Mouse (Mus musculus) left cerebral cortex, postnatal 14 days (tissue): ENCODE data around the gene Asb16. TPM values are rescaled to one million over a fixed set of nuclear protein-coding genes. Genes with fewer than 3 reads are reported as not detected.
"Not testable (repeated sequence)": the region's sequence is repeated elsewhere in the genome, so short reads cannot be mapped to it uniquely, and the experiment has no call there.

ENCODE experiments used
- DNase-seq, 2 experiments: peaks; one replicate each; pipeline ENCODE4 v3.0.0; 2021 to 2022; ENCODE audit warnings: low spot score in 2 of 2, mixed read lengths in 1 of 2
- intact Hi-C: fragments of 180-260 bp; cut with DNase I; formaldehyde crosslinking; loops from one replicate; pipeline ENCODE4 v1.15.1; 2025
- total RNA-seq, 2 experiments: library from RNA; stranded (reverse); gene quantifications; 2 replicates each; pipeline ENCODE4 v1.2.3; 2021

Asb16 gene
- total RNA-seq, 2 experiments from 2014 or later: 0.59 to 0.72 TPM

DNA sequence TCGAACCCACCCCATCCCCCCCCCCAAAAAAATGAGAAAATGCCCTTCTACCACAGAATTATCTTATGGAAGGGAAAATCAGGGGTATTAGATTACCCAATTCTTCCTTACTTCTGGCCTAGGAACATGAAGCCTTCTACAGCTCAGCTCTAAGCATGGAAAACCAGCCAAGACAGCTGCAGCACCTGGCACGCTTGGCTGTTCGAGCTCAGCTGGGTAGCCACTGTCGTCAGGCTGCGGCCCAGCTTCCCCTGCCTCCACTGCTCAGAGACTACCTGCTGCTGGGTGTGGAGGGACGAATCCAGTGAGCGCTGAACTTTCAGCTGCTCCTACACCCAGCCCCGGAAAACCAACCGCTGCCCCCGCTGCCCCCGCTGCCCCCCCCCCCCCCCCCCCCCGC, 9.2 kb downstream of the Asb16 start:
- no peak for DNase-seq
- intact Hi-C loops: no loop called here

DNA sequence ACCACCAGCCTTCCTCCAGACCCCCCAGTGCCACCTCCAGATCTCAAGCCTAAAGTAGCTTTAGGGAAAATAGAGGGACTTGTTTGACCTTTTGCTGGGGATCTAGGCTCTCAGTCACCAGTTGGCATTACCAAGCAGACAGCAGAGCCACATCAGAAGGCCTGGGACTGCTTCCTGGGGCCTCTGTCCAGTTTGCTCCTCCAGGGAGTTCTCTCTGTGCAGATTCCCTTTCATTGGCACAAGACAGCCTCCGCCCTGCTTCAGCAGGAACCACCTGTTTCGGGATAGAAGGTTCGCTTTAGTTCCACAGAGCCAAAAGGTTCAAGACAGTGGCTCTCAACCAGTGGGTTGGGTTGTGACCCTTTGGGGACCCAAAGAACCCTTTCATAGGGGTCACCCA, 11.1 kb downstream of the Asb16 start:
- DNase-seq: no peak
- intact Hi-C loops: no loop called here

DNA sequence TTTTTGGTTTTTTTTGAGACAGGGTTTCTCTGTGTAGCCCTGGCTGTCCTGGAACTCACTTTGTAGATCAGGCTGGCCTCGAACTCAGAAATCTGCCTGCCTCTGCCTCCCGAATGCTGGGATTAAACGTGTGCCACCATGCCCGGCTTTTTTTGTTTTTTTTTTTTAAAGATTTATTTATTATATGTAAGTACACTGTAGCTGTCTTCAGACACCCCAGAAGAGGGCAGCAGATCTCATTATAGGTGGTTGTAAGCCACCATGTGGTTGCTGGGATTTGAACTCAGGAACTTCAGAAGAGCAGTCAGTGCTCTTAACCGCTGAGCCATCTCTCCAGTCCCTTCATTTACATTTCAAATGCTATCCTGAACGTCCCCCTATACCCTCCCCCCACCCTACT, 11.7 kb downstream of the Asb16 start:
- intact Hi-C loops: not testable (repeated sequence)

DNA sequence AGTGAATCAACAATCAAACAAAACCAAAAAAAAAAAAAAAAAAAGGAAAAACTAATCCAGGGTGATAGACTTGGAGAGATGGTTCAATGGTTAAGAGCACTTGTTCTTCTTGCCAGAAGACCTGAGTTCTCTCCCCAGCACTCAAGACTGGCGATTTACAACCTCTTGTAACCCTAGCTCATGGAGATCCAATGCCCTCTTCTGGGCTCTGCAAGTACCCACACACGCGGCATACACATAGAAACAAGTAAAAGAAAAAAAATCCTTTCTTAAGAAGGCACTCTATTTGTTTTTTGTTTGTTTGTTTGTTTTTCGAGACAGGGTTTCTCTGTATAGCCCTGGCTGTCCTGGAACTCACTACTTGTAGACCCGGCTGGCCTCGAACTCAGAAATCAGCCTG, 15.4 kb downstream of the Asb16 start:
- no peak for DNase-seq
- intact Hi-C loops: no loop called here

More for the DNA sequence above, 11.7 kb downstream of the Asb16 start:
- DNase-seq: not testable (repeated sequence)

DNA sequence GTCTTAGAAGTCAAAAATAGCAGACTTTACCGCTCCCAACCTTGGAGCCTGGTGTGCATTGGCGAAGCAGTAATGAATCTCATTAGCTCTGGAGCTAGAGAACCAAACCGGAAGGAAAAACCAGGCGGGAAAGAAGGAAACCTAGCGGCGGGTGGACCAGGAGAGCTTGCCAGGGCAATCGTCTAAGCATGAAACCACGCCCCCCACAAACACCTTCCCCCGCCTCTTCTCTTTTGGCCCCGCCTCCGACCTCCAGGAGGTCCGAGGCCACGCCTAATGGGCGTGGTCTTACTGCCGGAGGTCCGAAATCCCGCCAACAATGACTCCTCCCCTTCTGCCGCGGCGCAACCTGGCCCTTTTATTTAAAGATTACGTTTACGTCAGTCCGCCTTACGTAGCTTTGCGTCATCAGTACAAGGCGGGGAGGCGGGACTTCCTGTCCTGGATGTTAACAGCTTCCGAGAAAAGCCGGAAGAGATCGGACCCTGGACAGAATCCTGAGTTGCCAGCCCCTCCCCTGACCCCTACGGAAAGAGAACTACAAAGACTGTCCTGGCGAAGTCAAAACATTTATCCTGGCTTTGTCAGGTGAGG, 16.1 kb downstream of the Asb16 start, which contains the start of gene Tmub2:
Gene Tmub2, plus strand, starts transcription at position 431 of the 594 bp plus-strand sequence.
- intact Hi-C loops: no loop called here
- peak; percentile 97 for DNase-seq

DNA sequence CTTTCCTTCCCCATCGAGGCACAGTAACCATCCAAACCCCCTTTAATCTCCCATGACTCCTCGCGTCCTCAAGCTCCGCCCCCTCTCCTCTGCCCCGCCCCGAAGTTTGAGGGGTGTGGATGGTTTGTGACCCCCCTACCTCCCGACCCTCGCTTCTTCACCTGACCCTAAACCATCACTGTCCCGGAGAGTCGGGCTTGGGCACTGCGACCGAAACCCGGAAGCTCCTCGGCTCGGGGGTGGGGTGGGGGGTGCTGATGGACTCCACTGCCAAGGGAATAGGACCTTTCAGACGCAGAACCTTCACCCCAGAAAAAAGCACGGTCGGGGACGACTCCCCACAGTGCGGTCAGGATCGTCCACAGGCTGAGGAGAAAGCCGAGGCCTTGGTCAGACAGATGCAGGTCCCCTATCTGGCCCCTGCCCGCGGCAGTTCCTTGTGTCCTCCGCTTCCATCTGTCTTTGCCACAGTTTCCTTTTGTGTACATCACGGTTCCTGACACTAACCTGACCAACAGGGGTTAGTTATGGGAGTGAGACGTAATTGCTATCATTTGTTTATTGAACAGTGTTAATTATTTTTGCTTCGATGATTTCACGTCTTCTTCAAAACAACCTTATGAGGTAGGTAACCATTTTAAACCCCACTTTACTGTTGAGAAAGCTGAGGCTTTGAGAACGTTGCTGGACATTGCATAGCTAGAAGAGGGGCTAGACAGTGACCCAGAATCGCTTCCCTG, 16.7 kb downstream of the Asb16 start:
- DNase-seq: no peak
- intact Hi-C loops: no loop called here

DNA sequence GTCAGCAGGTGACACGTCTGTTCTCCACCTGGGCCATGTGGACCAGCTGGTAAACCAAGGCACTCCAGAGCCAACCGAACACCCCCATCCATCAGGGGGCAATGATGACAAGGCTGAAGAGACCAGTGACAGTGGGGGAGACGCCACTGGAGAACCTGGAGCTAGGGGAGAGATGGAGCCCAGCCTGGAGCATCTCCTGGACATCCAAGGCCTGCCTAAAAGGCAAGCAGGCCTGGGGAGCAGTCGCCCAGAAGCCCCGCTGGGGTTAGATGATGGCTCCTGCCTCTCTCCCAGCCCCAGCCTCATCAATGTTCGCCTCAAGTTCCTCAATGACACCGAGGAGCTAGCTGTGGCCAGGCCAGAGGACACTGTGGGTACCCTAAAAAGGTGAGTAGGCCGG, 18.9 kb downstream of the Asb16 start:
- no peak for DNase-seq
- intact Hi-C loops: no loop called here

DNA sequence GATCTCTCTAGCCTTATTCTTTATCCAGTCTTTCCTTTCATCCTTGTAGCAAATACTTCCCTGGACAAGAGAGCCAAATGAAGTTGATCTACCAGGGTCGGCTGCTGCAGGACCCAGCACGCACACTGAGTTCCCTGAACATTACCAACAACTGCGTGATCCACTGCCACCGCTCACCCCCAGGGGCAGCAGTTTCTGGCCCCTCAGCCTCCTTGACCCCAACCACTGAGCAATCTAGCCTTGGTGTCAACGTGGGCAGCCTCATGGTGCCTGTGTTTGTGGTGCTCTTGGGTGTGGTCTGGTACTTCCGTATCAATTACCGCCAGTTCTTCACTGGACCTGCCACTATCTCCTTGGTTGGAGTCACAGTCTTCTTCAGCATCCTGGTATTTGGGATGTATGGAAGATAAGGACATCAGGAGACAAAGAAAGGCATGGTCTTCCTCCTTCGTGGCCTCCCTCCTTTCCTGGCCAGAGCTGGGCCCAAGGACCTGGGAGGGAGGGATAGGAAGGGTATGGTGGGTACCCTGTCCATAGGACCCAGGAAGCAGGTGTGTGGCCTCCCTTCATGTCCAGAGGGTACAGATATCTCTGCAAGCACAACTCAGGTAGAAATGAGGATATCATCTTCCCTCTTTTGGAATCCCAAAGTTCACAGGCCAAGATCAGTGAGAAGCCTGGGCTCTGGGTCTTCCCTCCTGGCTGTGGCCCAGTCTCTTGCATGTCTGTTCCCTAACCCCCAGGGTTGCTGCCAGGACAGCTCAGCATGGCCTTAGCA, 19.7 kb downstream of the Asb16 start:
- intact Hi-C loops: no loop called here
- no peak for DNase-seq

DNA sequence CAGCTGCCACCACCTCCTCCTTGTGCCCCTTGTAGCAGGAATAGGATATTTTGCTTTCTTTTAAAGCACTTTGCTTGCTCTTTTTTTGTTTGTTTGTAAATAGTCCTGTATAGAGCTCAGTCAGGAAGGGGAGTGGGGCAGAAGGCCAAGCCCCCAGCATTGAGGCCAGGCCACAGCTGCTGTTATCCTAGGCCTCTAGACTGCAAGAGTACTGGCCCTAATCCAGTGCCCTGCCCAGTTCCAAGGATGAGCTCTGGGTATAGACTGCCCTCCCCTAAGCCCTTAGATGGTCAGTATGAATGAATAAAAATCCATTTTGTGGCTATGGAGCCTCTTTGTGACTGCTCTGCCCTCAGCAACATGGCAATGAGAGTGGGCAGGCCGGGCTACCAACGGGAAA, 20.4 kb downstream of the Asb16 start:
- no peak for DNase-seq
- intact Hi-C loops: no loop called here

DNA sequence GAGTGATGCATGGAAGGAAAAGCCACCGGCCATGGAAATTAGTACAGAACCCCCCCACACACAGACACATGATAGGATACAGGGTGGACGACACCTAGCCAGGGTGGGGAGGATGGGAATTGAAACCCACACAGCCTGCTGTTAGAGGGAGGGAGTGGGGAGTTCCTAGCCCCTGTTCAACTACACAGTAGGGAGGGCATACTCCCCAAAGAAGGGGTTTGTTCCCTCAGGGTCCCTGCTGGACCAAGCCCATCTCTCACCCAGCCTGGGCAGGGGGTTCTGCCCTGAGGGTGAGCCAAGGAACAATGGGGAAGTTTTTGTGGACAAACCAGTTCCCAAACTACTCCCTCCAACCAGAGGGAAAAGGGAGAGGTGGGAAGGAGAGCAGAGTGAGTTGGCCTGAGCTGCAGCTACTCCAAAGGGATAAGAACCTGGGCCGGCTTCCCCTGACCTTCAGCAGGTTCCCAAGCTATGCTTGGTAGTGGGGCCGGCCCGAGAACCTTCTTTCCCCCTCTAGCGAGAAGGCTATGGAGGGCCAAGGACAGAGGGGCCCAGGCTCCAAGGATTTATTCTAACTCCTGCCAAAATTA, 21.1 kb downstream of the Asb16 start:
- intact Hi-C loops: no loop called here
- no peak for DNase-seq

DNA sequence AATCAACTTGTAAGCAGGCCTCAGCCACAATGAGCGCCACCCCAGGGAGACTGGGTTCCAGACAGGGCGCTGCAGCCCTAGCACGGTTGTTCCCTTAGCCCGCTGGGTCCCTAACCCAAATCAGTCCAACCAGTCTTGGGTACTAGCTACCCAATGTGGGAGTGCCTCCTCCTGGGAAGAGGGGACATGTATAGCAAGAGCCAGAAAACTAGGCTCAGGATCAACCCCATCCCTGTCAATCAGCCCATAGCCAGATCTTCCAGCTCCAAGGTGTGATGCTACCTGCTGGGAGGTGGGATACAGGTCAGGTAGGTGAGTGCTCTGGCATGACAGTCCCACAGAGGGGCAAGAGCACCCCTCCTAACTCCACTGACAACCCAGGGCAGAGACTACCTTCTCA, 21.6 kb downstream of the Asb16 start:
- intact Hi-C loops: no loop called here
- no peak for DNase-seq

DNA sequence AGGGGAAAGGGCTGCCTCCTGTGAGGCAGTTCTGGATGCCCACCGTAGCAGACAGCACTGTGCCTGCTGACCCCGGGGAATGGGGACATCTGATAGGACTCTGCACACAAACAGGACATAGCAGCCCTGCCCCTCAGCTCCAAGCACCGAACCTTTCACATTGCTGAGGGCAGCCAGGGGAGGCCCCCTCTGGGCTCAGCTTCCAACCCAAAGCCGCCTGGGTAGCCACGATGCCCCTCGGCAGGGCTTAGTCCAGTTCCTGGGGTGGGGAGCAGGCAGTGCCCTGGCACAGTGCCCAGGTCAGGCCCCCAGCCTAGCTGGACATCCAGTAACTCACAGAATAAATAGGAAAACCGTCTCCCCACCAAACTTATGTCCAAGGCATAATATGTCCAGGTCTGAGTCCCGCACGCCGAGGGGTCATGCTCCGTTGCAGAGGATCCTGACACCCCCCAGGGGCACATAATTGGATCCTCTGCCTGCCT, 22.6 kb downstream of the Asb16 start:
- intact Hi-C loops: no loop called here
- DNase-seq: no peak

DNA sequence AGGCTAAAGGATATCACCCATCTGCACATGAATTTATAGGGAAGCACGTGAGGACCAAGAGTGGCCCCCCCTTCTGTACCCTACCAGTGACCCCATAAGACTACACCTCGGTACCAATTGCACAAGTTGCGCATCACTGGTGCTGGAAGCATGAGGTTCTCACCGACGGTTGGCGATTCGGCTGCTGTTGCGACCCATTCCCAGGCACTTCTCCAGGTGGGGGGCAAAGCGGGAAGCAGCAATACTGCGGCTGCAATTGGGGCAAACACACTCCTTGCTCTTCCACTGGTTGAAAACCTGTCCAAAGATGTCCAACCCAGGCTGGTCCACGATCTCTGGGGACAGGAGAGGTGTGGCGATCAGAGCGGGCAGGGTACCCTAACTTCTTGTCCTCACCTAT, 25.4 kb downstream of the Asb16 start:
- no peak for DNase-seq
- intact Hi-C loops: no loop called here

DNA sequence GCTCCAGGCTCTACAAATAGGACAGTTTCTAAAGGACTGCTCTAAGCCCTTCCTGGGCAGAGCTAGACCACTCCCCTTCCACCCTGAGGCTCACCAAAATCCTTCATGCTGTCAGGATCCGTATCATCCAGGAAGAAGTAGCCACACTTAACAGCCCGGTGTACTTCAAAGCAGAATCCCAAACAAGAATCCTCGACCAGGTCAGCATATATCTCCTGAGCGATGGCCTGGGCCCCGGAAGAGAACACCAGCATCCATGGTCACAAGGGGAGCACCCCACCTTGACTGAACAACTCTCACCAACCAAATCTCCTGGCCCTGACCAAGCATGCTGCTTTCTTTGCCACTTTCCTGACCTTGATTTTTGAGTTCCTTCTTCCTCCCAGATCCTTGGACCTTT, 25.9 kb downstream of the Asb16 start:
- intact Hi-C loops: no loop called here

DNA sequence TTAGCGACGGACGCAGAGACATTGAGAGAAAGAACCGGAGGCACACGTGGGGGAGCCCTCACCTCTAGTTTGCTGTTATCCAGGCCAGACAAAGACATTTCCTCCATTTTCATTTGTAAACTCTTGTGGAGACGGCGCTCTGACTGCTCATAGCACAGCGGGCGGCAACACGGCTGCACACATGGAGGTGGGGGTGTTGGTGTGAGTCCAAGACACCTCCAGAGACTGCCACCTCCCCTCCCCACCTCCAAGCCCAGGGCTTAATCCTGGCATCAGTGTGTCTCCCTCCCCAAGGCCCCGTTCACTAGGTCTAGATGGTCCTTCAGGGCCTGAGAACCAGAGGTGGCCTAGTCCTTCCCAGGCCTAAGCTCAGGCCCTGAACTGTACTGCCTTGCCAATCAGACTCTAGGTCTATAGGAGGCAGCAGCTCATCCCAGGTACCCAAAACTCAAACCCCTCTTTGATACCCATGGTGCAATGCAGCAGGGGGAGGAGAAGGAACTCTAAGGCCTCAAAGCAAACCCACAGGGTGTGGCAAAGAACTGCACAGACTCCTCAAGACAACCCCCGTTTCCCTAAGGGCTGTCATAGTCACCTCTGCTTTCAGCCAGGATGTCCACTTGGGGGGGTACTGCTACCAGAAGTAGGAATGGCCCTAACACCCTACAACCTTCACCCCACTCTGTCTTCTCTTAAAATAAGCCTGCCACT, 26.5 kb downstream of the Asb16 start:
- DNase-seq: peak in 1 of 2 experiments; percentile 45
- intact Hi-C loops: loop anchor here (5.0 kb wide), 1 partner anchor 112 kb away; the partner anchor contains the start of gene Slc25a39

More for the DNA sequence above, 25.9 kb downstream of the Asb16 start:
- no peak for DNase-seq

DNA sequence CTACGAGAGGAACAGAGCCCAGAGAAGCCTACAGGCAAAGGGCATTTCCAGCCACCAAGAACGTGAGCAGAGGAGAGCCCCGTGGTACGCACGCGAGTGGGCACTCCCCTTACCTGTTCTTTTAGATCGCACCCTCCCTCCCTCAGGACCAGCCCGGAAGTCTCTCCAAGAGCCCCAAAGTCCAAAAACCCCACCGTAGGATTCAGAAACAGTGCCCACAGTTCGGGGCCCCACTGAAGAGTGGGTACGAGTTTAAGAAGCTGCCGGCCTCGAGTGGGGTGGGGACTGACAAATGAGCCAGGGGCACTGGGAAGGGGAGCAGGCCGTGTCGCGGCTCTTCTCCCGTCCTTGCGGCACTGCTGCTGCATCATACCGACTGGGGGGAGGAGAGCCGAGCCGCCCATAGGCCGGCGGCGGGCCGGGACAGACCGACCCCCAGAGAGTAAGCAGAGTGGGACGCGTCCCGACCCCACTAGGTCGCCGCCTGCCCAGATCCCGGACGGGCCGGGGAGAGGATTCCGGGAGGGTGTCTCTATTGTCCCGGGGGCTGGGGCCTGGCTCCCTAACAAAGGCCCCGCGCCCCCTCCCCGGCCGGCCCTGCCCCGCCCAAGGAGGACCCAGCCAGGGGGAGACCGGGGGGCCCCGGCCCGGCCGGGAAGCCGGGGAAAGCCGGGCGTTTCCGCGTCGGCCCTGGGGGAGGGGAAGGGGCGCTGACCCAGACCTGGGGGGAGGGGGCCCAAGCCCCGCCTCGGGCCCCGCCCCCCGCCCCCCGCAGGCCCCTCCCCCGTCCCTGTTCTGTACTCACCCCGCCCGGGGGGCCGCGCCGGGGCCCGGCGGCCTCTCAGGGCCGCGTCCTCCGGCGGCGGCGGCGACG, 27.3 kb downstream of the Asb16 start:
- intact Hi-C loops: loop anchor here (5.0 kb wide), 1 partner anchor 111 kb away; the partner anchor contains the start of gene Slc25a39
- DNase-seq: no peak

DNA sequence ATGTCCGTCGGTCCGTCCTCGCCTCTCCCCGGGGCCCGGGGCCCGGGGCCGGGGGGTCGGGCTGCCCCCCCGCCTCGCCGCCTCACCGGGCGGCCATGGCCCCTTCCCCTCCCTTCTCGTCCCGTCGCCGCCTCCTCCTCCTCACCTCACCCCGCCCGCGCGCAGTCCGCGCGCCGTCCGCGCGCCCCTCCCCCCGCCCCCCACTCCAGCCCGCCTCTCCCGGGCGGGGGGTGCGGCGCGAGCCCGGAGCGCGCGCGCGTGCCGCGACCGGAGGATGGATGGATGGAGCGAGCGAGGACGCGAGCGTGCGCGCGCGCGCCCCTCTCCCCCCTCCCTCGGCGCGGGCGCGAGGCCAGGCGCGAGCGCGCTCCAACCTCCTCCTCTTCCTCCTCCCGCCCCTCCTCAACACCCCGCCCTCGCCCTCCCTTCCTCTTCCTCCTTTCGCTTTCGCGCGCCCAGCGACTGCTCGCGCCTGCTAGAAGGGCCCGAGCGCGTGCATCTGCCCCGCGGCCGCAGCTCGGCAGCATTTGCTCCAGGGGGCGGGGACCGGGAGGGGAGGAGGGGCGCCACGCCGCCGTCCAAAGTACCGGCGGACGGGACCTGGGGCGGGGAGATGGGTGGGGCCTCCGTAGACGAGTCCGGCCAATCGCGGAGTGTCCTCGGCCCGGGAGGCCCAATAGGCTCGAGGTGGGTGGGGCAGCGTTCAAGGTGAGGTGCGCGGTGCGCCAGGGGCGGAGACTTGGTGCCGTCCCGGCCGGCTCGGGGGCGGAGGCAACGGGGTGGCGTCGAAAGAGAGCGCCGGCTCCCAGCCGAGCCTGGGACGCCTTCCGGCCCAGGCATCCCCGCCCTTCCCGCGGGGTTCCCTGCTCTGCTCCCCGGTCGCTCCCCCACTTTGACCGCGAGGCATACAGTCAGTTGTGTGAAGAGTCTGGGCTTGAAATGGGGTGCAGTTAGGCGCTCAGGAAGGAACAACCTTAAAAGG, 28.2 kb downstream of the Asb16 start, which contains the start of gene Atxn7l3:
Gene Atxn7l3, minus strand, starts transcription at position 141 of the 982 bp plus-strand sequence.
- intact Hi-C loops: loop anchor here (5.0 kb wide), 1 partner anchor 111 kb away; the partner anchor contains the start of gene Slc25a39
- peak; percentile 98 for DNase-seq
